Mouse (Mus musculus) neural tube, embryonic 14.5 days (tissue): ENCODE measurements around the gene Ipo8. TPM values are rescaled to one million over a fixed set of nuclear protein-coding genes. Genes with fewer than 3 reads are reported as not detected.

ENCODE experiments used
- ATAC-seq: fragments of 200-750 bp; cut with Nextera tagmentation; 2 replicates; pipeline ENCODE4 v1.8.0; 2017; ENCODE audit warnings: low read depth, mild to moderate bottlenecking, moderate TSS enrichment, moderate library complexity
- H3K27ac ChIP-seq: fragments of 300-500 bp; sonication (generic); 2 replicates; pipeline ENCODE4 v1.5.1; 2014; ENCODE audit warnings: low read depth, mild to moderate bottlenecking, control low read depth, low read length, moderate library complexity, mixed read lengths
- H3K27me3 ChIP-seq: fragments of 300-500 bp; sonication (generic); 2 replicates; pipeline ENCODE4 v1.6.1; 2014; ENCODE audit warnings: low read length; ENCODE audit not compliant: control insufficient read depth, insufficient read depth
- H3K36me3 ChIP-seq: fragments of 300-500 bp; sonication (generic); 2 replicates; pipeline ENCODE4 v1.6.1; 2014; ENCODE audit warnings: low read length, mixed read lengths; ENCODE audit not compliant: control insufficient read depth, insufficient read depth
- H3K4me1 ChIP-seq: fragments of 300-500 bp; sonication (generic); 2 replicates; pipeline ENCODE4 v1.6.1; 2014; ENCODE audit warnings: low read length; ENCODE audit not compliant: control insufficient read depth, insufficient read depth
- H3K4me2 ChIP-seq: fragments of 300-500 bp; sonication (generic); 2 replicates; pipeline ENCODE4 v1.6.1; 2014; ENCODE audit warnings: mild to moderate bottlenecking, low read depth, low read length, control low read depth
- H3K4me3 ChIP-seq: fragments of 300-500 bp; sonication (generic); 2 replicates; pipeline ENCODE4 v1.5.1; 2014; ENCODE audit warnings: low read depth, low read length, control low read depth, mixed read lengths
- H3K9ac ChIP-seq: fragments of 300-500 bp; sonication (generic); replicated peaks from 2 replicates; pipeline ENCODE4 v1.6.1; 2014; ENCODE audit warnings: low read depth, mild to moderate bottlenecking, control low read depth, low read length, mixed read lengths
- H3K9me3 ChIP-seq: fragments of 300-500 bp; sonication (generic); 2 replicates; pipeline ENCODE4 v1.6.1; 2016; ENCODE audit warnings: low read length; ENCODE audit not compliant: control insufficient read depth
- WGBS: fragments of 180-500 bp; shearing (Covaris S2); extraction: QIAGEN DNeasy Blood & Tissue Kit; methylation state at CpG from one replicate; pipeline ENCODE4 v1.1.7; 2014; 5-methylcytosine and 5-hydroxymethylcytosine counted together
- polyA plus RNA-seq: library from polyadenylated mRNA; unstranded; fragments of >200 nt; fragmentation: Nextera tagmentation; extraction: Ambion mirVana; gene quantifications from 2 replicates; pipeline ENCODE4 v1.2.1, GENCODE M21; 2014

Gene Ipo8
- polyA plus RNA-seq, 1 experiment from 2014 or later: 21.2 TPM

- no peak overlapping the region for H3K4me3 ChIP-seq
- H3K9me3 ChIP-seq: no peaks in the 10 kb centered on the region
- WGBS: 91% methylated on average over 3 of the region's 3 CpGs
- H3K4me2 ChIP-seq: no peak overlapping the region
- H3K27ac ChIP-seq: no peak overlapping the region
- no peak overlapping the region for H3K9ac ChIP-seq
- H3K4me1 ChIP-seq: no peaks in the 10 kb centered on the region
- no peak for ATAC-seq
- peaks cover 24% of the 10 kb centered on the region for H3K36me3 ChIP-seq
- H3K27me3 ChIP-seq: no peaks in the 10 kb centered on the region
Observed at GRCm38 (mm10) chr6:148771423-148771822, 59.8 kb downstream of the Ipo8 start.

DNA sequence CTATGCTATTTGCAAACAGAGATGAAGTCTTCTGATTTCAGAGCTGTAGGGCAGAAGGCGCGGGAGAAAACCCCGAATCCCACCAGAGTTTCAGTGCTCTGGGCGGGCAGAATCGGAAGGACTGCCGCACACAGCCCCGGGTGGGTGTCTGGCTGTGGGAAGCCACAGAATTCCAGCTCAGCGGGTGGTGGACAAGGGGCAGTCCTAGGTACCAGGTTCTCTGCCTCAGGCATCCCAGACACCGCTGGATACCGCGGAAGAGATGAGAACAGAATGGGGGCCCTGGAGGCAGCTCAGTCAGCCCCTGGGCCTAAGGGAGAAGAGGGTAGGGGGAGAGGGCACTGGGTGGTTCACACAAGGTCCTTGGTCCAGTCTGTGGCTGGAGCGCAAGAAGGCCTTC is 62.8 kb downstream of the Ipo8 start:
- no peak for ATAC-seq
- Histone ChIP-seq H3K36me3 (peaks cover 14% of the 10 kb centered on the region; the same call in 1 of the 2 replicates), H3K27me3 (no peaks in the 10 kb centered on the region), H3K4me3 (no peak overlapping the region), H3K4me2 (no peak overlapping the region), H3K9ac (no peak overlapping the region), H3K4me1 (no peaks in the 10 kb centered on the region), H3K27ac (no peak overlapping the region), H3K9me3 (no peaks in the 10 kb centered on the region)
- WGBS: 87% methylated on average over 12 of the region's 12 CpGs

DNA sequence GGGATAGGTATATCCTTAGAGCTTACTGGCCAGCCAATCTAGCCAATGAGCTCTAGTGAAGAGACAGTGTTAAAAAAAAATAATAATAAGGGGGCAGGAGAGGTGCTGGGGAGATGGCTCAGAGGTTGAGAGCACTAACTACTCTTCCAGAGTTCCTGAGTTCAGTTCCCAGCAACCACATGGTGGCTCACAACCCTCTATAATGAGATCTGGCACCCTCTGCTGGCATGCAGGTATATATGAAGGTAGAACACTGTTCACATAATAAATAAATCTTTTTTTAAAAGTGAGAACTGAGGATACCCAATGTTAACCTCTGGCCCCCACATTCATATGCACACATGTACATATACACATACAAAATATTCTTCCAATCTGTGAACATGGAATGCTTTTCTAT is 64.0 kb downstream of the Ipo8 start:
- no peak for ATAC-seq

GRCm38 (mm10) chr6:148761967-148762712 is 69.1 kb downstream of the Ipo8 start:
- H3K27ac ChIP-seq: no peak overlapping the region
- no peaks in the 10 kb centered on the region for H3K4me1 ChIP-seq
- no peaks in the 10 kb centered on the region for H3K9me3 ChIP-seq
- H3K9ac ChIP-seq: no peak overlapping the region
- no peak for ATAC-seq
- 92% methylated on average over 3 of the region's 3 CpGs for WGBS
- no peaks in the 10 kb centered on the region for H3K27me3 ChIP-seq
- H3K4me2 ChIP-seq: no peak overlapping the region
- H3K36me3 ChIP-seq: no peaks in the 10 kb centered on the region
- no peak overlapping the region for H3K4me3 ChIP-seq

More for the DNA sequence above, 64.0 kb downstream of the Ipo8 start:
- H3K36me3 ChIP-seq: peaks cover 10% of the 10 kb centered on the region; the same call in 1 of the 2 replicates
- no peak overlapping the region for H3K4me3 ChIP-seq
- H3K27me3 ChIP-seq: no peaks in the 10 kb centered on the region
- no peak overlapping the region for H3K9ac ChIP-seq
- no peaks in the 10 kb centered on the region for H3K4me1 ChIP-seq
- H3K4me2 ChIP-seq: no peak overlapping the region
- H3K27ac ChIP-seq: no peak overlapping the region
- no peaks in the 10 kb centered on the region for H3K9me3 ChIP-seq

DNA sequence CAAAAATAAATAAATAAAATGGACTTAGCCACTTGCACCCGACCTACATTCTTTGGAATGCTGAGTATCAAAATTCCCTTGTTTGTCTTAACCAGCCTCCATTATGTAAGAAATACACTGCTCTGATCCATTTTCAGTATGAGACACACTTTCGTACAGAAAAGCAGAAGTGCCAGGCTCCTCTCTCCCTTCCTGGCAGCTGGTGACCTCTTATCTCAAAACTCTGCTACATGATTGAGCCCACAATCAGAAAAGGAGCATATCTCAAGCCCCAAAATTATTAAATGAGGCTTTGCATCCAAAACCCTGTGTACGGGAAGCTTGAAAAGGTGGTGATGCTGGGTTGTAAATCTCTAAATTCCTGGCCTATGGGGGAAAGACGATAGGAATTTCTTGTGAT is 69.8 kb downstream of the Ipo8 start:
- no peaks in the 10 kb centered on the region for H3K27me3 ChIP-seq
- H3K9ac ChIP-seq: no peak overlapping the region
- WGBS: 88% methylated on average over 4 of the region's 4 CpGs
- no peak overlapping the region for H3K27ac ChIP-seq
- no peaks in the 10 kb centered on the region for H3K9me3 ChIP-seq
- no peak overlapping the region for H3K4me3 ChIP-seq
- H3K4me2 ChIP-seq: no peak overlapping the region
- no peak for ATAC-seq
- no peaks in the 10 kb centered on the region for H3K4me1 ChIP-seq
- no peaks in the 10 kb centered on the region for H3K36me3 ChIP-seq

DNA sequence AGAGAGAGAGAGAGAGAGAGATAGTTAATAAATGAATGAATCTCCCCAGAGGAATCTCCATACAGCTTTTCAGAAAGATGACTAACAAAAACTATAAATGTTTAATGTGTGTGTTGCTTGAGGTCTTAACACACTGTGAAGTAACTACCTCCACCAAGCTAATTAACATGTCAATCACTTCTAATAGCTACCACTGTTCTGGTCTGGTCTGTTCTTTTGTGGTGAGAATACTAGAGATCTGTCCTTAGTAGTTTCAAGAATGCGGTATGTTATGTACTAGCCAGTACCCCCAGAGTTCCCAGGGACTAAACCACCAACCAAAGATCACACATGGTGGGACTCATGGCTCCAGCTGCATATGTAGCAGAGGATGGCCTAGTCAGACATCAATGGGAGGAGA is 74.7 kb downstream of the Ipo8 start:
- H3K27me3 ChIP-seq: no peaks in the 10 kb centered on the region
- no peak overlapping the region for H3K4me3 ChIP-seq
- H3K4me2 ChIP-seq: no peak overlapping the region
- H3K27ac ChIP-seq: no peak overlapping the region
- 95% methylated on average over 1 of the region's 1 CpGs for WGBS
- no peak for ATAC-seq
- no peak overlapping the region for H3K9ac ChIP-seq
- no peaks in the 10 kb centered on the region for H3K36me3 ChIP-seq
- H3K9me3 ChIP-seq: no peaks in the 10 kb centered on the region
- no peaks in the 10 kb centered on the region for H3K4me1 ChIP-seq

DNA sequence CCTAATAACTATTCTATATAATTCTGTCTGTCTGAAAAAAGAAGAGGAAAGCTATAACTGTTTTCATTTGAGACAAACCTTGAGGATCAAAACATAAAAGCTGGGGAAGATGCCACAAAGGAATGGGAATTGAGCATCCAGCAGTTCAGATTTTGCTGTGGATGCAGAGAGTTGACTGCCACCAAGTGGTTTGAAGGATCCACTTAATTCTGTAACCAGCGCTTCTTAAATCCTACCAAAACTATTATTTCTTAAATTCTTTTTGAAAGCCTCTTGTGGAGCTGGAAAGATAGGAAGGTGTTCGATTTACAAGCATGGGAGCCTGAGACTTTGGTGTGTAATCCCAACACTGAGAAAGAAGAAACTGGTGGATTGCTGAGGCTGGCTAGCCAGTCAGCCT is 79.9 kb downstream of the Ipo8 start:
- Histone ChIP-seq H3K4me1 (no peaks in the 10 kb centered on the region), H3K4me3 (no peak overlapping the region), H3K27ac (no peak overlapping the region), H3K4me2 (no peak overlapping the region), H3K27me3 (no peaks in the 10 kb centered on the region), H3K9ac (no peak overlapping the region), H3K36me3 (no peaks in the 10 kb centered on the region), H3K9me3 (no peaks in the 10 kb centered on the region)
- ATAC-seq: peak; percentile 58; the same call in 1 of the 2 replicates
- whole genome bisulfite sequencing: 86% methylated on average over 2 of the region's 2 CpGs

DNA sequence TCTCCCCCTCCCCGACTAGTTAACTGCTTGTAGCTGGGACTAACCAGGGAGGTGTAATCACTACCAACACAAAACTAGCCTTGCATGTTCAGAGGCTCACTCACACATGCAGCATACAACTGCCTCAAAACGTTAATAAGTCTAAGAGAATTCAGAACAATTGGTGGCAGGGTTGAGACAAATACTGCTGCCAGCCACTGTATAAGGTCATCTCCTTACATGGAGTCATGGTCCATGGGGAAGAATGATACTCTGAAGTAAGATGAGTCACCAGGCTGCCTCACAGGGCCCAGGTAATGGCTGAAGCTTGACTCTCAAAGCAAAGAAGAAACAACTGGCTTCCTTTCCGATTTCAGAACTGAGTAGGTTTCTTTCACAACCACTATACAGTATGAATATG is 81.1 kb downstream of the Ipo8 start:
- Histone ChIP-seq H3K27ac (no peak overlapping the region), H3K4me2 (no peak overlapping the region), H3K27me3 (no peaks in the 10 kb centered on the region), H3K4me3 (no peak overlapping the region), H3K4me1 (no peaks in the 10 kb centered on the region), H3K9me3 (no peaks in the 10 kb centered on the region), H3K36me3 (no peaks in the 10 kb centered on the region), H3K9ac (no peak overlapping the region)
- no peak for ATAC-seq
- WGBS: 87% methylated on average over 3 of the region's 3 CpGs

GRCm38 (mm10) chr6:148740521-148741226 is 90.6 kb downstream of the Ipo8 start:
- no peaks in the 10 kb centered on the region for H3K4me1 ChIP-seq
- H3K27ac ChIP-seq: no peak overlapping the region
- no peaks in the 10 kb centered on the region for H3K9me3 ChIP-seq
- no peak overlapping the region for H3K4me3 ChIP-seq
- H3K4me2 ChIP-seq: no peak overlapping the region
- WGBS: 79% methylated on average over 8 of the region's 8 CpGs
- no peak overlapping the region for H3K9ac ChIP-seq
- no peaks in the 10 kb centered on the region for H3K27me3 ChIP-seq
- no peak for ATAC-seq
- no peaks in the 10 kb centered on the region for H3K36me3 ChIP-seq
